Mouse (Mus musculus) thymus, postnatal 36 days (tissue): Measurements from ENCODE around the gene Fbxl5.

Experiments
- DNase-seq, 2 experiments: peaks; one replicate each; pipeline ENCODE4 v3.0.0; 2022; ENCODE audit warnings: mixed read lengths in 2 of 2

Gene Fbxl5

GRCm38 (mm10) chr5:43781977-43782930 is 39.2 kb downstream of the Fbxl5 start:
- DNase-seq = peak; percentile 78 to 84

- DNase-seq = peak in 1 of 2 experiments; percentile 39
Observed at GRCm38 (mm10) chr5:43781423-43781976, 39.9 kb downstream of the Fbxl5 start.

GRCm38 (mm10) chr5:43778583-43778982 is 42.9 kb downstream of the Fbxl5 start:
- DNase-seq = no peak

- no peak for DNase-seq
Observed at GRCm38 (mm10) chr5:43776993-43777392, 44.4 kb downstream of the Fbxl5 start.

GRCm38 (mm10) chr5:43776407-43776806 is 45.0 kb downstream of the Fbxl5 start:
- DNase-seq = no peak

- peak in 1 of 2 experiments; percentile 16 for DNase-seq
Observed at GRCm38 (mm10) chr5:43771555-43771954, 49.9 kb downstream of the Fbxl5 start.

- DNase-seq = no peak
Observed at GRCm38 (mm10) chr5:43770618-43771354, 50.7 kb downstream of the Fbxl5 start.

- no peak for DNase-seq
Observed at GRCm38 (mm10) chr5:43749092-43749491, 72.3 kb downstream of the Fbxl5 start.

GRCm38 (mm10) chr5:43748039-43748438 is 73.4 kb downstream of the Fbxl5 start:
- no peak for DNase-seq

- no peak for DNase-seq
Observed at GRCm38 (mm10) chr5:43745156-43745555, 76.3 kb downstream of the Fbxl5 start.

- DNase-seq = no peak
Observed at GRCm38 (mm10) chr5:43744187-43744586, 77.3 kb downstream of the Fbxl5 start.

GRCm38 (mm10) chr5:43732381-43732780 is 89.1 kb downstream of the Fbxl5 start:
- DNase-seq = no peak

- DNase-seq = no peak
Observed at GRCm38 (mm10) chr5:43728375-43729165, 92.9 kb downstream of the Fbxl5 start.

- DNase-seq = no peak
Observed at GRCm38 (mm10) chr5:43723830-43724229, 97.6 kb downstream of the Fbxl5 start.

- DNase-seq = no peak
Observed at GRCm38 (mm10) chr5:43722452-43722783, 99.0 kb downstream of the Fbxl5 start.

GRCm38 (mm10) chr5:43721538-43722451 is 99.6 kb downstream of the Fbxl5 start:
- DNase-seq = no peak

GRCm38 (mm10) chr5:43699240-43699639 is 122.2 kb downstream of the Fbxl5 start:
- no peak for DNase-seq

GRCm38 (mm10) chr5:43697133-43697532 is 124.3 kb downstream of the Fbxl5 start:
- no peak for DNase-seq
